In the genomic region with DNA sequence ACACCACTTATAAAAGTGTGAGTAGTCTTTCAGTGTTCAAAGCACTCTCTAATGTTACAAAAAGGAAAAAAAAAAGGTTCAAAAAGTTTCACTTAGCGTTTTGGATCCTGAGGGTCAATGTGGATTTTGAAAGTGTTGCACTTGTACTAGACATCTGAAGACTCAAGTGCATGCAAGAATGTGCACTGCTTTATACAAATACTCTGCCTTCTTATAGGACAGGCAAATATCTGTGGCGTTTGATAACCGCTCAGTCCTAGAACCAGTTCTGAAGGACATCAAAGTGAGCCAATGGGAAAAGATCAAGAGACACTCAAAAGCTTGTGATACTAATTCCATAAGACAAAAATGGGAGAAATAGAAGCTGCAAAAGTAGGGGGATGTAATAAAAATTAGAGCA, we compare ENCODE assay signal across 35 mouse cellular contexts. TPM values are rescaled to one million over a fixed set of nuclear protein-coding genes. Genes with fewer than 3 reads are reported as not detected.
"Had no signal": no experiment of that assay in that cellular context is flagged by ENCODE, and none has a peak within 500 bp of the region (broad histone marks: within the 10 kb centered on the region; RNA-seq: fewer than 3 reads in every experiment).

No protein-coding gene starts in this region.

- ATAC-seq: hindbrain, embryonic 16.5 days; hindbrain, postnatal 0 days; inflammation-experienced regulatory T-cells, adult 6 months; intestine, embryonic 15.5 days; intestine, embryonic 16.5 days; intestine, postnatal 0 days had no signal

- H3K4me2 ChIP-seq: heart, embryonic 11.5 days; heart, embryonic 12.5 days; heart, embryonic 13.5 days; heart, embryonic 15.5 days; hindbrain, embryonic 12.5 days; hindbrain, embryonic 13.5 days; hindbrain, embryonic 14.5 days; hindbrain, embryonic 15.5 days; intestine, embryonic 15.5 days; kidney, embryonic 15.5 days had no signal

- H3K9me3 ChIP-seq: heart, embryonic 10.5 days; heart, embryonic 12.5 days; heart, embryonic 13.5 days; heart, embryonic 15.5 days; hindbrain, embryonic 10.5 days; hindbrain, embryonic 12.5 days; hindbrain, embryonic 13.5 days; hindbrain, embryonic 15.5 days; intestine, embryonic 15.5 days; kidney, embryonic 15.5 days had no signal

- H3K4me3 ChIP-seq: heart, adult 2 months; heart, embryonic 10.5 days; heart, embryonic 12.5 days; heart, embryonic 13.5 days; heart, embryonic 15.5 days; hindbrain, embryonic 10.5 days; hindbrain, embryonic 12.5 days; hindbrain, embryonic 13.5 days; hindbrain, embryonic 15.5 days; intestine, embryonic 15.5 days; kidney, embryonic 15.5 days; layer of hippocampus, adult 2 months had no signal

- H3K9ac ChIP-seq: heart, embryonic 12.5 days; heart, embryonic 13.5 days; heart, embryonic 15.5 days; hindbrain, embryonic 12.5 days; hindbrain, embryonic 13.5 days; hindbrain, embryonic 14.5 days; hindbrain, embryonic 15.5 days; intestine, embryonic 15.5 days; kidney, embryonic 15.5 days had no signal

- H3K36me3 ChIP-seq: heart, embryonic 10.5 days; heart, embryonic 12.5 days; heart, embryonic 13.5 days; heart, embryonic 15.5 days; intestine, embryonic 15.5 days; kidney, embryonic 15.5 days had no signal

- H3K27me3 ChIP-seq: heart, embryonic 12.5 days; heart, embryonic 13.5 days; heart, embryonic 15.5 days; hindbrain, embryonic 12.5 days; hindbrain, embryonic 13.5 days; hindbrain, embryonic 15.5 days; intestine, embryonic 15.5 days; kidney, embryonic 15.5 days had no signal

- H3K27ac ChIP-seq: heart, adult 2 months; heart, embryonic 10.5 days; heart, embryonic 13.5 days; heart, embryonic 15.5 days; hindbrain, embryonic 10.5 days; hindbrain, embryonic 12.5 days; hindbrain, embryonic 13.5 days; hindbrain, embryonic 14.5 days; hindbrain, embryonic 15.5 days; hindbrain, postnatal 0 days; intestine, embryonic 15.5 days; kidney, embryonic 15.5 days; kidney, postnatal 0 days; layer of hippocampus, adult 2 months had no signal

- DNase-seq: heart, adult 2 months; heart, postnatal 10 days; heart, postnatal 14 days; heart, postnatal 36 days; heart, postnatal 4 days; kidney, adult 11 months; kidney, adult 18-20 months; kidney, adult 2 months; kidney, adult 8-10 months; kidney, adult 9 months; kidney, postnatal 10 days; kidney, postnatal 14 days; kidney, postnatal 25 days; kidney, postnatal 36 days; kidney, postnatal 4 days; layer of hippocampus, adult 9-11 months had no signal

- H3K4me1 ChIP-seq: heart, embryonic 10.5 days; heart, embryonic 12.5 days; heart, embryonic 13.5 days; heart, embryonic 15.5 days; hindbrain, embryonic 10.5 days; hindbrain, embryonic 12.5 days; hindbrain, embryonic 13.5 days; hindbrain, embryonic 15.5 days; intestine, embryonic 15.5 days; kidney, embryonic 15.5 days had no signal

RNA-seq across cellular contexts. Expression of gene Lrrn1, which starts 45.0 kb away (rescaled TPM):
- polyA plus RNA-seq: inflammation-experienced regulatory T-cells, adult 6 months had no signal
